Comparison of ENCODE assay signal across 12 mouse cellular contexts in the genomic region with DNA sequence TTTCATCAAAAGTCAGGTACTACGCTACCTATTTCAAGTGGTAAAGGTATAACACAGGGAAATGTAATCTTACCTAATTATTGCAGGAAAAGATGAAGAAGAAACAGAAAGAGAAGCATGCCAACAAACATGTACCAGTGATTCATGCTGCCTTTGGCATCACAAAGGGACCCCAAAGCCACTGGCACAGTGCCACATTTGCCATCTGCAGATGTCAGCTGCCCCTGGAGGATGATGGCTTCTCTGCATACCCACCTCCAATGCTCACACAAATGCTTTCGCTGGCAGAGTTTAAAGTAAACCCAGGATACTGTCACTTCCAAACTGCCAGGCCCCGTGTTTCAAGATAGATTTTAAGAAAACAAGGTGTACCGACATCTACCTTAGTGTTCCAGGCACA.
DNase-seq lines count a peak whose midpoint lies in the region; ATAC-seq lines count a peak whose summit lies in the region.
"Had no signal": no experiment of that assay in that cellular context is flagged by ENCODE, and none has a peak within 500 bp of the region (broad histone marks: within the 10 kb centered on the region; RNA-seq: fewer than 3 reads in every experiment).

No protein-coding gene starts in this region.

- H3K36me3 ChIP-seq in midbrain, embryonic 13.5 days: no peaks in the 10 kb centered on the region
- H3K36me3 ChIP-seq in midbrain, embryonic 11.5 days (ENCODE audit: control insufficient read depth, insufficient read depth, low read length): no peaks in the 10 kb centered on the region
- H3K36me3 ChIP-seq: limb, embryonic 12.5 days had no signal

- H3K4me3 ChIP-seq in midbrain, embryonic 13.5 days (replicated peaks): no peak overlapping the region
- no peak overlapping the region for H3K4me3 ChIP-seq in midbrain, embryonic 11.5 days (ENCODE audit: low read depth, low read length)
- H3K4me3 ChIP-seq: limb, embryonic 12.5 days had no signal

- no peaks in the 10 kb centered on the region for H3K9me3 ChIP-seq in midbrain, embryonic 13.5 days
- no peaks in the 10 kb centered on the region for H3K9me3 ChIP-seq in midbrain, embryonic 11.5 days (ENCODE audit: control insufficient read depth, low read length)
- H3K9me3 ChIP-seq: limb, embryonic 12.5 days had no signal

- peak; percentile 40; the same call in 1 of the 2 replicates for ATAC-seq in midbrain, embryonic 13.5 days
- no peak for ATAC-seq in midbrain, embryonic 11.5 days (ENCODE audit: low FRiP score)
- ATAC-seq in cerebellum, adult (ENCODE audit: insufficient number of reproducible peaks, low FRiP score, low TSS enrichment): 0 out of 2 replicates have a peak, but pooled peaks have one; percentile 19
- ATAC-seq in megakaryocyte-erythroid progenitor cell, adult 5-6 weeks (replicated peaks; ENCODE audit: low FRiP score, low TSS enrichment, poor library complexity, severe bottlenecking): no peak

- H3K4me2 ChIP-seq in midbrain, embryonic 13.5 days (replicated peaks): no peak overlapping the region
- no peak overlapping the region for H3K4me2 ChIP-seq in midbrain, embryonic 11.5 days
- H3K4me2 ChIP-seq: limb, embryonic 12.5 days; lung, embryonic 14.5 days had no signal

- H3K27me3 ChIP-seq in midbrain, embryonic 13.5 days: no peaks in the 10 kb centered on the region
- no peaks in the 10 kb centered on the region for H3K27me3 ChIP-seq in midbrain, embryonic 11.5 days (ENCODE audit: control insufficient read depth, insufficient read depth, low read length)
- H3K27me3 ChIP-seq: limb, embryonic 12.5 days had no signal

- no peak overlapping the region for H3K9ac ChIP-seq in midbrain, embryonic 13.5 days (replicated peaks)
- no peak overlapping the region for H3K9ac ChIP-seq in midbrain, embryonic 11.5 days (ENCODE audit: low read length)
- H3K9ac ChIP-seq: limb, embryonic 12.5 days; lung, embryonic 14.5 days had no signal

- no peak overlapping the region for H3K27ac ChIP-seq in midbrain, embryonic 13.5 days
- H3K27ac ChIP-seq in midbrain, embryonic 11.5 days (ENCODE audit: low read depth, low read length): no peak overlapping the region
- H3K27ac ChIP-seq: limb, embryonic 12.5 days; stomach, postnatal 0 days had no signal

- DNase-seq in midbrain, embryonic 11.5 days (ENCODE audit: low spot score, missing footprints): no peak
- peak; percentile 20 for DNase-seq in cerebellum, adult 9-11 months
- DNase-seq in layer of hippocampus, adult 9-10 months (ENCODE audit: low spot score): peak; percentile 18
- DNase-seq in thymus, postnatal 14 days: no peak
- DNase-seq: gastrocnemius, postnatal 25 days; heart, postnatal 10 days; lung, embryonic 14.5 days had no signal

- H3K4me1 ChIP-seq in midbrain, embryonic 13.5 days (replicated peaks): no peaks in the 10 kb centered on the region
- no peaks in the 10 kb centered on the region for H3K4me1 ChIP-seq in midbrain, embryonic 11.5 days (ENCODE audit: control insufficient read depth, insufficient read depth, low read length)
- H3K4me1 ChIP-seq: limb, embryonic 12.5 days had no signal

- 84% methylated on average over 4 of the region's 4 CpGs for WGBS in midbrain, embryonic 13.5 days
- 89% methylated on average over 4 of the region's 4 CpGs for WGBS in midbrain, embryonic 11.5 days

Comparison
In these comparisons a context has a peak if more than half of its experiments do, and no peak if none do; other contexts are left out.
1. ATAC-seq: peak in midbrain, embryonic 13.5 days (single experiment) and cerebellum, adult (single experiment); none in midbrain, embryonic 11.5 days (single experiment) and megakaryocyte-erythroid progenitor cell, adult 5-6 weeks (single experiment).
2. DNase-seq: peak in cerebellum, adult 9-11 months (single experiment) and layer of hippocampus, adult 9-10 months (single experiment); none in midbrain, embryonic 11.5 days (single experiment) and thymus, postnatal 14 days (single experiment).